Mouse (Mus musculus): ENCODE data around the gene Tle6. TPM values are rescaled to one million over a fixed set of nuclear protein-coding genes. Genes with fewer than 3 reads are reported as not detected.

Gene Tle6
- polyA plus RNA-seq, 1 experiment, result 15.0 TPM

- TF ChIP-seq CTCF (IDR thresholded peaks at IDR 0.05; ENCODE audit: low read depth, low read length), result no peak
- no peak for TF ChIP-seq EP300 (IDR thresholded peaks at IDR 0.05; ENCODE audit: insufficient read depth, low read depth, low read length)
- TF ChIP-seq POLR2A (IDR thresholded peaks at IDR 0.05; ENCODE audit: insufficient read depth, low read length), result no peak
- Histone ChIP-seq H3K27me3 (ENCODE audit: control insufficient read depth, insufficient read depth, low read length, poor library complexity, severe bottlenecking) (no peaks in the 10 kb centered on the region), H3K9me3 (replicated peaks; ENCODE audit: control insufficient read depth, insufficient read depth, low read length, poor library complexity, severe bottlenecking) (no peaks in the 10 kb centered on the region), H3K4me3 (ENCODE audit: low read depth, low read length) (peak overlapping the region; percentile 72), H3K36me3 (ENCODE audit: control insufficient read depth, insufficient read depth, low read length, poor library complexity, severe bottlenecking) (no peaks in the 10 kb centered on the region), H3K27ac (ENCODE audit: insufficient read depth, low read length) (0 out of 2 replicates have a peak overlapping the region, but pooled peaks have one; percentile 28), H3K4me1 (ENCODE audit: control insufficient read depth, insufficient read depth, low read length) (peaks cover 3% of the 10 kb centered on the region), H3K9ac (ENCODE audit: low read depth, poor library complexity, severe bottlenecking) (peak overlapping the region; percentile 54)
These were observed 29.9 kb downstream of the Tle6 start for GRCm38 (mm10) chr10:81570831-81571500.

GRCm38 (mm10) chr10:81570238-81570800 lies 30.6 kb downstream of the Tle6 start:
- Histone ChIP-seq H3K9ac (ENCODE audit: low read depth, poor library complexity, severe bottlenecking) (peak overlapping the region; percentile 54), H3K4me1 (ENCODE audit: control insufficient read depth, insufficient read depth, low read length) (no peaks in the 10 kb centered on the region), H3K4me3 (ENCODE audit: low read depth, low read length) (peak overlapping the region; percentile 72), H3K36me3 (ENCODE audit: control insufficient read depth, insufficient read depth, low read length, poor library complexity, severe bottlenecking) (peaks cover 5% of the 10 kb centered on the region), H3K27me3 (ENCODE audit: control insufficient read depth, insufficient read depth, low read length, poor library complexity, severe bottlenecking) (no peaks in the 10 kb centered on the region), H3K9me3 (replicated peaks; ENCODE audit: control insufficient read depth, insufficient read depth, low read length, poor library complexity, severe bottlenecking) (no peaks in the 10 kb centered on the region), H3K27ac (ENCODE audit: insufficient read depth, low read length) (no peak overlapping the region)
- TF ChIP-seq CTCF (IDR thresholded peaks at IDR 0.05; ENCODE audit: low read depth, low read length) (no peak), POLR2A (IDR thresholded peaks at IDR 0.05; ENCODE audit: insufficient read depth, low read length) (no peak), EP300 (IDR thresholded peaks at IDR 0.05; ENCODE audit: insufficient read depth, low read depth, low read length) (no peak)

GRCm38 (mm10) chr10:81569507-81570237 lies 31.2 kb downstream of the Tle6 start:
- Histone ChIP-seq H3K4me3 (ENCODE audit: low read depth, low read length) (no peak overlapping the region), H3K27me3 (ENCODE audit: control insufficient read depth, insufficient read depth, low read length, poor library complexity, severe bottlenecking) (no peaks in the 10 kb centered on the region)
- no peak for TF ChIP-seq EP300 (IDR thresholded peaks at IDR 0.05; ENCODE audit: insufficient read depth, low read depth, low read length)

GRCm38 (mm10) chr10:81568381-81569191 lies 32.3 kb downstream of the Tle6 start:
- H3K9me3 ChIP-seq (replicated peaks; ENCODE audit: control insufficient read depth, insufficient read depth, low read length, poor library complexity, severe bottlenecking), result no peaks in the 10 kb centered on the region
- H3K9ac ChIP-seq (ENCODE audit: low read depth, poor library complexity, severe bottlenecking), result no peak overlapping the region
- H3K27me3 ChIP-seq (ENCODE audit: control insufficient read depth, insufficient read depth, low read length, poor library complexity, severe bottlenecking), result no peaks in the 10 kb centered on the region
- H3K27ac ChIP-seq (ENCODE audit: insufficient read depth, low read length), result no peak overlapping the region
- H3K36me3 ChIP-seq (ENCODE audit: control insufficient read depth, insufficient read depth, low read length, poor library complexity, severe bottlenecking), result peaks cover 7% of the 10 kb centered on the region
- H3K4me1 ChIP-seq (ENCODE audit: control insufficient read depth, insufficient read depth, low read length), result peaks cover 1% of the 10 kb centered on the region
- TF ChIP-seq EP300 (IDR thresholded peaks at IDR 0.05; ENCODE audit: insufficient read depth, low read depth, low read length) (no peak), POLR2A (IDR thresholded peaks at IDR 0.05; ENCODE audit: insufficient read depth, low read length) (no peak), CTCF (IDR thresholded peaks at IDR 0.05; ENCODE audit: low read depth, low read length) (no peak)
- no peak overlapping the region for H3K4me3 ChIP-seq (ENCODE audit: low read depth, low read length)

More at GRCm38 (mm10) chr10:81569507-81570237, 31.2 kb downstream of the Tle6 start:
- Histone ChIP-seq H3K27ac (ENCODE audit: insufficient read depth, low read length) (no peak overlapping the region), H3K36me3 (ENCODE audit: control insufficient read depth, insufficient read depth, low read length, poor library complexity, severe bottlenecking) (peaks cover 7% of the 10 kb centered on the region), H3K9ac (ENCODE audit: low read depth, poor library complexity, severe bottlenecking) (no peak overlapping the region), H3K4me1 (ENCODE audit: control insufficient read depth, insufficient read depth, low read length) (no peaks in the 10 kb centered on the region), H3K9me3 (replicated peaks; ENCODE audit: control insufficient read depth, insufficient read depth, low read length, poor library complexity, severe bottlenecking) (no peaks in the 10 kb centered on the region)

GRCm38 (mm10) chr10:81565257-81566228 lies 35.3 kb downstream of the Tle6 start:
- H3K27me3 ChIP-seq (ENCODE audit: control insufficient read depth, insufficient read depth, low read length, poor library complexity, severe bottlenecking), result no peaks in the 10 kb centered on the region
- H3K9me3 ChIP-seq (replicated peaks; ENCODE audit: control insufficient read depth, insufficient read depth, low read length, poor library complexity, severe bottlenecking), result no peaks in the 10 kb centered on the region
- H3K36me3 ChIP-seq (ENCODE audit: control insufficient read depth, insufficient read depth, low read length, poor library complexity, severe bottlenecking), result peaks cover 7% of the 10 kb centered on the region
- H3K9ac ChIP-seq (ENCODE audit: low read depth, poor library complexity, severe bottlenecking), result no peak overlapping the region
- H3K4me1 ChIP-seq (ENCODE audit: control insufficient read depth, insufficient read depth, low read length), result peaks cover 6% of the 10 kb centered on the region
- TF ChIP-seq CTCF (IDR thresholded peaks at IDR 0.05; ENCODE audit: low read depth, low read length), result no peak
- no peak for TF ChIP-seq POLR2A (IDR thresholded peaks at IDR 0.05; ENCODE audit: insufficient read depth, low read length)
- 0 out of 2 replicates have a peak, but pooled peaks have one; percentile 20 for TF ChIP-seq EP300 (IDR thresholded peaks at IDR 0.05; ENCODE audit: insufficient read depth, low read depth, low read length)
- no peak overlapping the region for H3K27ac ChIP-seq (ENCODE audit: insufficient read depth, low read length)
- no peak overlapping the region for H3K4me3 ChIP-seq (ENCODE audit: low read depth, low read length)

Data from ES-Bruce4 (cell line).